Mouse (Mus musculus) embryonic facial prominence, embryonic 15.5 days (tissue): Measurements from ENCODE around the gene Tle2. TPM values are rescaled to one million over a fixed set of nuclear protein-coding genes. Genes with fewer than 3 reads are reported as not detected.

Experiments used
- ATAC-seq: fragments of 200-750 bp; cut with Nextera tagmentation; 2 replicates; pipeline ENCODE4 v1.8.0; 2017; ENCODE audit warnings: low read depth, moderate TSS enrichment; ENCODE audit not compliant: insufficient number of reproducible peaks, low FRiP score, low TSS enrichment
- H3K27ac ChIP-seq: fragments of 300-500 bp; sonication (generic); replicated peaks from 2 replicates; pipeline ENCODE4 v1.5.1; 2015; ENCODE audit warnings: mild to moderate bottlenecking, inconsistent platforms
- H3K27me3 ChIP-seq: fragments of 300-500 bp; sonication (generic); 2 replicates; pipeline ENCODE4 v1.6.1; 2015; ENCODE audit warnings: inconsistent platforms
- H3K36me3 ChIP-seq: fragments of 300-500 bp; sonication (generic); 2 replicates; pipeline ENCODE4 v1.6.1; 2015; ENCODE audit warnings: mild to moderate bottlenecking, inconsistent platforms
- H3K4me1 ChIP-seq: fragments of 300-500 bp; sonication (generic); 2 replicates; pipeline ENCODE4 v1.6.1; 2015; ENCODE audit warnings: inconsistent platforms
- H3K4me2 ChIP-seq: fragments of 300-500 bp; sonication (generic); replicated peaks from 2 replicates; pipeline ENCODE4 v1.6.1; 2015; ENCODE audit warnings: mild to moderate bottlenecking, inconsistent platforms
- H3K4me3 ChIP-seq: fragments of 300-500 bp; sonication (generic); replicated peaks from 2 replicates; pipeline ENCODE4 v1.5.1; 2015; ENCODE audit warnings: mild to moderate bottlenecking, inconsistent platforms
- H3K9ac ChIP-seq: fragments of 300-500 bp; sonication (generic); 2 replicates; pipeline ENCODE4 v1.6.1; 2015; ENCODE audit warnings: inconsistent platforms
- H3K9me3 ChIP-seq: fragments of 300-500 bp; sonication (generic); replicated peaks from 2 replicates; pipeline ENCODE4 v1.6.1; 2016; ENCODE audit warnings: inconsistent platforms
- WGBS: fragments of 180-500 bp; shearing (Covaris S2); methylation state at CpG from one replicate; pipeline ENCODE4 v1.1.7; 2015; 5-methylcytosine and 5-hydroxymethylcytosine counted together
- polyA plus RNA-seq: library from polyadenylated mRNA; unstranded; fragments of >200 nt; fragmentation: Nextera tagmentation; extraction: Ambion mirVana; gene quantifications from 2 replicates; pipeline ENCODE4 v1.2.1, GENCODE M21; 2015

Gene Tle2
- polyA plus RNA-seq, 1 experiment from 2014 or later: 73.7 TPM

- Histone ChIP-seq H3K27ac (no peak overlapping the region), H3K9me3 (0 out of 2 replicates have a peak, but pooled peaks cover 3% of the 10 kb centered on the region), H3K4me3 (no peak overlapping the region), H3K4me2 (no peak overlapping the region), H3K9ac (no peak overlapping the region), H3K27me3 (no peaks in the 10 kb centered on the region), H3K36me3 (peaks cover 7% of the 10 kb centered on the region; the same call in 1 of the 2 replicates), H3K4me1 (peaks cover 23% of the 10 kb centered on the region)
- ATAC-seq: no peak
- WGBS: 91% methylated on average over 1 of the region's 1 CpGs
These were observed 33.9 kb downstream of the Tle2 start for GRCm38 (mm10) chr10:81608308-81608707.

GRCm38 (mm10) chr10:81612779-81613178, 38.4 kb downstream of the Tle2 start:
- 0 out of 2 replicates have a peak, but pooled peaks cover 3% of the 10 kb centered on the region for H3K9me3 ChIP-seq
- H3K36me3 ChIP-seq: peaks cover 7% of the 10 kb centered on the region; the same call in 1 of the 2 replicates
- ATAC-seq: no peak
- 66% methylated on average over 3 of the region's 3 CpGs for WGBS
- H3K4me1 ChIP-seq: no peaks in the 10 kb centered on the region
- no peak overlapping the region for H3K9ac ChIP-seq
- H3K4me3 ChIP-seq: no peak overlapping the region
- no peak overlapping the region for H3K4me2 ChIP-seq
- no peak overlapping the region for H3K27ac ChIP-seq
- no peaks in the 10 kb centered on the region for H3K27me3 ChIP-seq

DNA sequence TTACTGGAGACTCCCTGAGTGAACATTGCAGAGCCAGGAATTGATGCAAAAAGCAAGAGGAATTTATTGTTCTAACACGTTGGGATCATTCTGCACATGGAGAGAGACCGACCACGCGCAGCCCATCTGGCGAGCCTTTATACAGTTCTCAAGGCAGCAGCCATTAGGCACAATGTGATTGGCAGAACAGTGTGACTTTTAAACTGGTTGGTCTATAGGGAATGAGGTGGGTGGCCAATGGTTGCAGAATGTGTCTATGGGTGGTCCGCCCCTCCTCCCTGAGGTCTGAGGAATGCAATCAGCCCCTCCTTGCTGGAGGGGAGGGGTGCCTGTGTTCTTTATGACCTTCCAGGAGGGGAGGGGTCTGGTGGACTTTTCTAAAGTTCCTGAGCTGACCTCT, 41.1 kb downstream of the Tle2 start:
- Histone ChIP-seq H3K27me3 (no peaks in the 10 kb centered on the region), H3K4me3 (no peak overlapping the region), H3K9ac (no peak overlapping the region), H3K4me1 (no peaks in the 10 kb centered on the region), H3K9me3 (no peaks in the 10 kb centered on the region), H3K27ac (no peak overlapping the region), H3K4me2 (no peak overlapping the region), H3K36me3 (peaks cover 3% of the 10 kb centered on the region; the same call in 1 of the 2 replicates)
- 47% methylated on average over 6 of the region's 6 CpGs for WGBS
- ATAC-seq: no peak

- Histone ChIP-seq H3K4me3 (no peak overlapping the region), H3K4me1 (0 out of 2 replicates have a peak, but pooled peaks cover 3% of the 10 kb centered on the region), H3K27ac (no peak overlapping the region), H3K9me3 (no peaks in the 10 kb centered on the region), H3K9ac (no peak overlapping the region), H3K4me2 (no peak overlapping the region), H3K27me3 (no peaks in the 10 kb centered on the region), H3K36me3 (peaks cover 45% of the 10 kb centered on the region)
- ATAC-seq: no peak
- 53% methylated on average over 5 of the region's 5 CpGs for WGBS
These were observed 45.6 kb downstream of the Tle2 start for GRCm38 (mm10) chr10:81619976-81620375.

DNA sequence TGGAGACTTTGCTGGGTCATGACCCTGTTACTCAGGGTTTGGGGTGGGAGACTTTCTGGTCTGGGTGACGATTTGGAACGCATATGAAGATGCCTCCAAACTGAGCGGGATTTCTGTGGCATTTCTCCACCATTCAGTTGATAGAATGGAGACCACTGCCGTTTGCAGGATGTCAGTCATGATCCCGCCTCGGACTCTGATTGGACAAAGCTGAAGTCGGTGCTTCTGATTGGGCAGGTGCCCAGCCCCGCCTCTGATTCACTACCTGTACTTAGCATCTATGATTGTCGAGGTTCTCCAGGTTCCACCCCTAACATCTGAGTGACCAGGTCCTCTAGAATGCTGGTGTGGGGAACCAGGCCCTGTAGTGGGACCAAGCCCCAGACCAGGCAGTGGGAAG, 46.4 kb downstream of the Tle2 start:
- Histone ChIP-seq H3K27ac (0 out of 2 replicates have a peak overlapping the region, but pooled peaks have one; percentile 11), H3K4me3 (no peak overlapping the region), H3K27me3 (no peaks in the 10 kb centered on the region), H3K4me1 (0 out of 2 replicates have a peak, but pooled peaks cover 3% of the 10 kb centered on the region), H3K9ac (no peak overlapping the region), H3K4me2 (no peak overlapping the region), H3K36me3 (peaks cover 53% of the 10 kb centered on the region), H3K9me3 (no peaks in the 10 kb centered on the region)
- WGBS: 55% methylated on average over 9 of the region's 9 CpGs
- no peak for ATAC-seq

GRCm38 (mm10) chr10:81623441-81623840, 49.1 kb downstream of the Tle2 start:
- WGBS: 61% methylated on average over 8 of the region's 8 CpGs

GRCm38 (mm10) chr10:81626101-81626993, 52.0 kb downstream of the Tle2 start:
- Histone ChIP-seq H3K4me2 (peak overlapping the region; percentile 61), H3K4me1 (peaks cover 24% of the 10 kb centered on the region), H3K9me3 (no peaks in the 10 kb centered on the region), H3K9ac (peak overlapping the region; percentile 64), H3K27ac (peak overlapping the region; percentile 90), H3K4me3 (peak overlapping the region; percentile 70), H3K27me3 (no peaks in the 10 kb centered on the region), H3K36me3 (peaks cover 44% of the 10 kb centered on the region)
- no peak for ATAC-seq
- WGBS: 89% methylated on average over 22 of the region's 22 CpGs

More at GRCm38 (mm10) chr10:81623441-81623840, 49.1 kb downstream of the Tle2 start:
- Histone ChIP-seq H3K9ac (no peak overlapping the region), H3K4me2 (no peak overlapping the region), H3K36me3 (peaks cover 55% of the 10 kb centered on the region), H3K9me3 (no peaks in the 10 kb centered on the region), H3K4me3 (no peak overlapping the region), H3K27ac (no peak overlapping the region), H3K4me1 (peaks cover 22% of the 10 kb centered on the region), H3K27me3 (no peaks in the 10 kb centered on the region)
- ATAC-seq: no peak

DNA sequence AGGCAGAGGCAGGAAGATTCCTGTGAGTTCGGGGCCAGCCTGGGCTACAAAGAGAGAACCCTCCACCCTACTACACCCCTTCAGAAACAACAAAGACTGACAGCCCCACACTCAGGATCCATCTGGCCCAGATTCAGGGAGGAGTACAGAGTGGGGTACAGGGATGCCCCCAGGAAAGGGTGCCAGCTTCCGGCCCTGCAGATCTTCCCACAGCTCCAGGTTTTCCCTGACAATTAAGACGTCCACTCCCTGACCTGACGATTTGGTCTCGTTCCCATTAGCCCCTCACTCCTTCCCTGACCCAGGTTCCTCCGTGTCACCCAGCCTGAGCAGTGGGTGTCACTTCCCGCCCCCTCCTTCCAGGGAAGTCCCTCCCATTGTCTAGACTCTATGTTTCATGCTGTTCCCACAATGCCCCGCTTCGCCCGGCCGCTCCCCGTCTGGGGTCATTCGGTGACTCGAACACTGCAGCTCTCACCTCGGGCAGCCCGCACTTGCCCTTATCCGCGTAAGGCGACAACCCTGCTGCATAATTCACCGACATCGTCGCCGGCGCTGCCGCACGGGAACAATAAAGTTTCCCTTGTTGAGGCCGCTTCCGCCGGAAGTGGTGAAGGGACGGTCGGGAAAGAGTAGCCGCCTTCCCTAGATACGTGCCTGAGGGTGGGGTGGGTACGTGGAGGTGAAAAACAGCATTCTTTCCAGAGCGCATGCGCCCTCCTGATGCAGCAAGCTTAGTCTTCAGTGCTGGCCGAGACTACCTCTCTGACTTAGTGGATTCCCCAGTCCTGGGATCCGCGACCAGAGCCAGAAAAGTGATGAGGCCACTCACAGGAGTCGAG, 52.9 kb downstream of the Tle2 start, which contains the start of gene Sirt6:
TSS of gene Sirt6 (minus strand) at position 804 of the 842 bp plus-strand sequence.
- Histone ChIP-seq H3K27ac (peak within 1 kb of the TSS; percentile 90), H3K4me3 (peak within 1 kb of the TSS; percentile 70), H3K9ac (peak within 1 kb of the TSS; percentile 64), H3K4me2 (peak within 1 kb of the TSS; percentile 61), H3K4me1 (peaks cover 26% of the 10 kb centered on the region), H3K36me3 (peaks cover 37% of the 10 kb centered on the region), H3K27me3 (no peaks in the 10 kb centered on the region), H3K9me3 (no peaks in the 10 kb centered on the region)
- WGBS: 3% methylated on average over 40 of the region's 40 CpGs
- peak; percentile 88 for ATAC-seq

GRCm38 (mm10) chr10:81627836-81628220, 53.5 kb downstream of the Tle2 start:
- 43% methylated on average over 7 of the region's 7 CpGs for WGBS
- H3K4me3 ChIP-seq: peak overlapping the region; percentile 70
- peak overlapping the region; percentile 90 for H3K27ac ChIP-seq
- no peak for ATAC-seq
- peaks cover 31% of the 10 kb centered on the region for H3K36me3 ChIP-seq
- peak overlapping the region; percentile 61 for H3K4me2 ChIP-seq
- no peaks in the 10 kb centered on the region for H3K9me3 ChIP-seq
- H3K27me3 ChIP-seq: no peaks in the 10 kb centered on the region
- peak overlapping the region; percentile 24; the same call in 1 of the 2 replicates for H3K9ac ChIP-seq
- peaks cover 27% of the 10 kb centered on the region for H3K4me1 ChIP-seq

- H3K4me3 ChIP-seq: peak within 1 kb of the TSS; percentile 70
- H3K4me2 ChIP-seq: peak within 1 kb of the TSS; percentile 61
- WGBS: 72% methylated on average over 16 of the region's 16 CpGs
- peak within 1 kb of the TSS; percentile 64 for H3K9ac ChIP-seq
- H3K9me3 ChIP-seq: no peaks in the 10 kb centered on the region
- H3K36me3 ChIP-seq: peaks cover 26% of the 10 kb centered on the region
- H3K4me1 ChIP-seq: peaks cover 31% of the 10 kb centered on the region
- H3K27ac ChIP-seq: peak within 1 kb of the TSS; percentile 90
- no peaks in the 10 kb centered on the region for H3K27me3 ChIP-seq
- no peak for ATAC-seq
These were observed 54.0 kb downstream of the Tle2 start, which contains the start of gene Ankrd24 for GRCm38 (mm10) chr10:81628390-81628789. TSS of gene Ankrd24 (plus strand) at chr10:81628540.
